Mouse (Mus musculus) heart, adult 11 months (tissue): ENCODE results near the gene Ndufb8.

Experiments
- DNase-seq: peaks from one replicate; pipeline ENCODE4 v3.0.0; 2022

The Ndufb8 gene

DNA sequence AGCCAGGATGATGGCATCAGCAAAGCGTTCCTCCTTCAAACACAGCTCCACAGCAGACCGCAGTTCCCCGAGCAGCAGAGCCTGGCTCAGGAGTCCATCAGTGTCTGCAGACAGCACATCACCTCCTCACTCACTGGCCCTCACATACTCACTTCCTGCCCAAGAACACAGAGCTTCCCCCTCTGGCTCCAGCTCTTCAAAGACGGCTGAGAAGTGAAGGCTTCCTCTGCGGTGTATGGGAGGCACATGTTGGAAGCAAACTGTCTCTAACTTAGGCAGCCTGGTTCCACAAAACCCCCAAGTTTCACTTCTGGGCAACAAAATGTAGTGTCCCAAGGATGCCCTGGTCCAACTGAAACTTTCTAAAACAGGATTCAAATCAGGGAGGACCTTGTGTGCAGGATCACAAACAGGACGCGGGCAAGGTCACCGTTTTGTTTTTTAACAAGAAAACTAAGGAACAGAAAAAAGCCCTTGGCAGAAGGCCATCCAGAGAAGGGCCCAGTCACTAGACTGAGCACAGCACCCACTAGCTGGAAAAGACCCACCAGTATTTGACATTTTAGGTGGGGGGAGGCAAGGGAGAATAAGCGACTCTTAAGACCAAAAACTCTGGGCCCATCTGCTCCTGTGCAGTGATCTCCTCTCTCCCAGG lies 29.6 kb downstream of the Ndufb8 start:
- no peak for DNase-seq

DNA sequence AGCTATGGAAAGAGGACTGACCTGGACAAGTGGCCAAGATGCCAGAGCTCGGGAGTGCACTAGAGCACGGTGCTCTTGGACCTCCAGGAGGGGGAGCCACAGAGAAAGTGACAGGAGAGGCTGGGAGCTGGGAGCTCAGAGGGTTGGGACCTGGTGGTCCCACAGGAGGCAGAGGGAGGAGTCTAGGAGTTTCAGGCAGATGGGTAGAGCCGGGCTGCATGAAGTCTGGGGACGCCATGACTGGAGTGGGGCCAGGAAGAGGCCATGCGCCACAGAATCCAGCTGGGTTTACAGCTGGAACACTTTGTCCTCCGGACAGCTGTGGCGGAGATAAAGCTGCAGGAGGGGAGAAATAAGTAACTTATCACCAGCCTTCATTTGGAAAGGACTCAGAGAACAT lies 36.1 kb downstream of the Ndufb8 start:
- DNase-seq = peak; percentile 98

DNA sequence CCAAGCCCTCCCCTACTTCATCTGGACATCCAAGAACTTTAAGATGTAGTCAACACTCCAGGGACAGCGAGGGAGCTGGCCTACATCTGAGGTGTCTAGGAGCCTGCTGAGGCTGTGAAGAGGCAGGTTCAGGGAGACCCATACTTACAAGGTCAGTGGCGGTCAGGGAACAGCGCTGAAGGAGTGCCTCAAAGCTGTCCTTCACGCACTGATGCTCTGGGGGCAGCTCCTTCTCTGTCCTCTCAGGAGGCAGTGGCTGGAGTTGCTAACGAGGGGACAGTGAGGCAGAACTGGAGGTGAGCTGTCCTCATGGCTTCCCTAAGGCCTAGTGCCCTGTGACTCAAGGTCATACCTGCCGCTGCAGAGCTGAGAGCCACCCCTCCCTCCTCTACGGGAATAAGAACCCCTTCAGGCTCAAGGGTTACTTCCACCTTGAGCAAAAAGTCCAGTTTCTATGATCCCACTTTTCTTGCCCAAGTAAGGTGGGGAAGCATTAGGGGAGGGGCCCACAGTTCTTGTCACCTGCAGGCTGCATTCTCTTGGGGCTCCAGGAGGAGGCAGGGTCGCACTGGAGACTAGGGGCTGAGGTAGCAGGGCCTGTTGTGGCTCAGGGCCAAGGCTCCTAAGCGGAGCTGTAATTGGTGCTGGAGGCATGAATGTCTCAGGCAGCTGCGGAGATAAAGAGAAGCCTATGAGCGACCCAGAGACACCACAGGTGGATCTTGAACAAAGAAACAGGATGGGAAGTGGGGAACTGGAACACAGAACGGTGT lies 37.1 kb downstream of the Ndufb8 start:
- DNase-seq = peak; percentile 87

DNA sequence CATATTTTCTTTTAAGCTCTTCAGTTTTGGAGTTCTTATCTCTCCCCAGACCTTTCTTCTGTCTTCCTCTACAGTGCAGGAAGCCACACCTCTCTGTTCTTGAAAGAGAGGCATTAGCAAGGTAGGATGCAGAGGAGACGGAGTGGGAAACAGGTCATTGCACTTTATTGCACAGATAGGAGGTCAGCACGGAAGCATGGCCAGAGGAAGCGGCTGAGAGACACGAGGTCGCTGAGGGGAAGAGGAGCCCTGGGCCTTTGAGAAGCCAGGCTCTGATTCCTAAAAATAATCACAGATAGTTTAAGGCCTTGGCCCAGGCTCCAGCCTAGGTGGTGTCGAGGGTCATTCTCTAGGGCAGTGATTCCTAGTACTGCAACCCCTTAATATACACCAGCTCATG lies 39.5 kb downstream of the Ndufb8 start:
- peak; percentile 92 for DNase-seq

DNA sequence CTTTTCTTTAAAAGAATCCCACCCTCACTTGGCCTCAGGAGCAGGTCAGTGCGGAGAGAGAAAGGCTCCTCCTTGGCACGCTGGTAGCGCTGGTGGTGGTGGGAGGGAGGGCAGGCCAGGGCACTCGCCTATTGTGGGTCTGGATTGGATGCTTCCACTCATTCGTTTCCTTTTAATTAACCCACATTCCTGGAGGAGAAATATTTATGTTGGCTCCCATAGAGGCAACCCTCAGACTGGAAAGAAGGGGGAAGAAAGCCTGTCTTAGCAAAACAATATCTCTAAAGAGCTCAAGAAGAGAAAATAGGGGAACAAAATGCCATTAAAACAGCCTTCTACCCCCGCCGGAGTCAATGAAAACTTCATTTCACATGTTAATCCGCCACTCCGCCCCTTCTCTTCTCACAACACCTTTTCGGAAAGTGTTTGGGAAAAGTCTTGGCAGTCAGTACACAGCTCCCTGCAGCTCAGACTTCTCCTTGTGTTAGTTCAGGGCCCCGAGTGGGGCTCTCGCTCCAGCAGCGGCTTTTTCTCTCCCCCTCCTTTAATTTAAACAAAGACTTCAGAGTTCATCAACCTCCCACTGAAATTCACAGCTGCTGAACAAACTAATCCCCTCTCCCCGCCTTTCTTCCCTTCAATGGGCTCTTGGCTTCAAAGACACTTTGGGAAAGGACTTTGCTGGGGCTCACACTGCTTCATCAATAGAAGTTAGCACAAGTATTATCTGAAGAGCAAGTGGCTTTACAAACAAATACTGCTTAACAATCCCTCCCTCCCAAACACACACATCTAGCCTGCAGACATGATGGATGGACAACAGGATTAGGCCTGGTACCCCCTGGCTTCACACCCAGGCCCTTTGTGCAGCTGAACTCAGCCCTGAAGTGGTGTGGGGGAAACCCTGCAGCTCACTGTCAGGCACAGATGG lies 40.5 kb downstream of the Ndufb8 start:
- DNase-seq = no peak

DNA sequence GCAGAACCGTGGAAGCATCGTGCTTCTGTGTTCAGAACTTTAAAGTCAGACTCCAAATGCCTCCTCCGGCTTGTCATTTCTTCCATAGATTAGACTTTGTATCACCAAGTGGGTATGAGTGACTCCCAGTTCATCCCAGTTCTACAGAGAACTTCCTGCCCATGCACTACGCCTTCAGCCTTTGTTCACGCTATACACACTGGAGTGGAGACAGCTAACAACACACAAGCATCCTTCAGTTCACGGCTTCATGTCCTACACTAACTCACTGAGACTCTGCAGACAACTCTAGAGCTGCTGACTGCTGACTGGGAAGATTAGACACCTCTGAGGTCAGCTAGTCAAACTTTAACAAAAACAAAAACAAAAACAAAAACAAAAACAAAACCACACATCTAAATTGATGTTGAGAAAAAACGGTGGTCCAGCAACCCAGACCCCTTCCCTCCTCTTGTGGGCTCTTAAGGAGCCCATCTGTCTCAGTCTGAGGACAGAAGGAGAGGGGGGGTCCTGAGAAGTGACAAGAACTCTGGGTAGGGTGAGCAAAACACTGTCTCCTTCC lies 41.2 kb downstream of the Ndufb8 start:
- DNase-seq = no peak

DNA sequence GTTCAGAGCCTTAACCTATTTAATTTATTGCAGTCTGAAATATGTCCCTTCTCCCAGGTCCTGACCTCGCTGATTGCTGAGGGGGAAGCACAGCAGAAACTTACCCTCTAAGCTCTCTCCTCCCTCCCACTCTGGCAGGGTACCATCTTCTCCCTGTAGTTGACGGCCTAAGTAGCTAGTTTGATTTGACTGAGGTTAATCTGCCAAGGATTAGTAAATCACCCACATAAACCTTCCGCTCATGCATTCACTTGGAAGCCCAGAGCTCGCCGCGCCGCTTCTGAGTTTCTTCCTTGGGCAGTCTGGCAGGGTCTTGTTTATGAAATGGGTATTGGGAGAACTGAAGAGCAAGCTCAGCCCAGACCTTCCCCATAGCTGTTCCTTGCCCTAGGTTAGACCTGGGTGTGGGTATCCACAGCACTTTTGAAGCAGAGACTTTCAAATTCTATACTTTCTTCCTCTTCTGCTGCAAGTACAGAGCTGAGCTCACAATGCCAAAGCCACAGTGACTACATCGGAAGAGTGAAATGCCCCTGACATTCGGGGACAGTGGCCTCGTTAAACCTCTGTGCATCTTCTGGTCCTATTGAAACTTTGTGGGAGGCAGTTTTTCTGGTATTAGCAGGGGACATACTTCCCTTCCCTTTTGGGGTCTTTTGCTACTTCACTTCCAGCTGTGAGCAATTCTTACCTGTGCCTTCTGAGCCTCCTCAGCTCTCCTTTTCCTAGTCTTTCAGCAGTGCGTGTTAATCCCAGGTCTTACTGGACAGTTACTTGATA lies 42.0 kb downstream of the Ndufb8 start:
- no peak for DNase-seq

DNA sequence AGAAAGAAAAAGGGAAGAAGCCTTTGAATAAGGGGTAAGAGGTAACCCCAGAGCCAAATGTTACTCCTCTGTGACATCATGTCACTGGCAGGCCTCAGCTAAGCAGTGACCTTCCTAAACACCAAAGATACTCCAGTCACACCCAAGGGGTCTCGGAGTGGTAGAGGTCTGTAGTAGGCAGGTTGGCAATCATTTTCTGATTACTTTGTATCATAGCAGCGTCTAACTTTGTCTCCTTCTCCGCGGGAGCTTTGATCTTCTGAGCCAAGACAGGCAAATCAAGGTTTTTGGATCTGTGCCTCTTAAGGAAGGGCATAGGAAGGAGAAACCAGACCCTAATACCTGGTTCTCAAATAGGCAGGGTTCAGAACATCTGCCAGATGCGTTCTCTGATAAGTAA lies 42.6 kb downstream of the Ndufb8 start:
- DNase-seq = no peak

DNA sequence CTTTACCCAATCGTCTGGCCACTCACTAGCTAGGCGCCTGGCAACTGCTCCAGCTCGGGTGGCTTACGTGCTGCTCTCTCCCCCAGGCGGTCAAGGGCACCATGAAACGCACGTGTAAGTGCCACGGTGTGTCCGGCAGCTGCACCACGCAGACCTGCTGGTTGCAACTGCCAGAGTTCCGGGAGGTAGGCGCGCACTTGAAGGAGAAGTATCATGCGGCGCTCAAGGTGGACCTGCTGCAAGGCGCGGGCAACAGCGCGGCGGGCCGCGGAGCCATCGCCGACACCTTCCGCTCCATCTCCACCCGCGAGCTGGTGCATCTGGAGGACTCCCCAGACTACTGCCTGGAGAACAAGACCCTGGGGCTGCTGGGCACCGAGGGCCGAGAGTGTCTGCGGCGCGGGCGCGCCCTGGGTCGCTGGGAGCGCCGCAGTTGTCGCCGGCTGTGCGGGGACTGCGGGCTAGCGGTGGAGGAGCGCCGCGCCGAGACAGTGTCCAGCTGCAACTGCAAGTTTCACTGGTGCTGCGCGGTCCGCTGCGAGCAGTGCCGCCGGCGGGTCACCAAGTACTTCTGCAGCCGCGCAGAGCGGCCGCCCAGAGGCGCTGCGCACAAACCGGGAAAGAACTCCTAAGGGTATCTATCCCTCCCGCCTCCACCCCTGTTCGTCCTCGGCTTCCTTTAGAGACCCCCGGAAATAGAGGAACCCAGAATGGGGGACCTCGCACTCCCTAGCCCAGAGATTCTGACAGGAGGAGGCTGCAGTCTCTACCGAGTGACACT lies 43.6 kb downstream of the Ndufb8 start:
- DNase-seq = peak; percentile 91

DNA sequence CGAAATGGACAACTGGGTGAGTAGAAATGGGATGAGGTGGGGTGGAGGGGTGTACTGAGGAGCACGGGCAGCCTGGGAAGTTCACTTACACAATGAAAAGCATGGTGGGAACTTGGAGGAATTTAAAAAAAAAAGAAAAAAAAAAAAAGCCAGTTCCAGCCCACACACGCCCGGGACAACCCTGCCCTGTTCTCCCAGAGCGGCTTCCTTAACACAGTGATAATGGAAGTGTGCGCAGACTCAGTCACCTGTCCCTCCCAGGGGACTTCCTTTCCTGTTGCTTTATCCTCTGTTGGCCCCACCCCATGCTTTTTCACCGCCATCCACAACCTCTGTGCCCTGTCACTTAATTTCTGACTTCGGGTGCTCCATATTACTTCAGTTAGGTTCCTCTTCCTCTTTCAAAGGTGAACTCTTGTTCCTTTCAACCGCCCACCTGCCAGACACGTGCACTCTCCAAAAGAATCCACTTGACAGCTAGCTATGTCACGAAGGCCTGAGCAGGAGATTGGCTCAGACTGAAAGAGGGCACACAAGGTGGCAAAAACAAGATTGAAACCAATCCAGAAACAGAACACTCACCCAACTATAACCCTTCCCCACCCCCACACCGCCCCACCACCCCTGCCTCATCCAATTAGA lies 44.6 kb downstream of the Ndufb8 start:
- DNase-seq = no peak

DNA sequence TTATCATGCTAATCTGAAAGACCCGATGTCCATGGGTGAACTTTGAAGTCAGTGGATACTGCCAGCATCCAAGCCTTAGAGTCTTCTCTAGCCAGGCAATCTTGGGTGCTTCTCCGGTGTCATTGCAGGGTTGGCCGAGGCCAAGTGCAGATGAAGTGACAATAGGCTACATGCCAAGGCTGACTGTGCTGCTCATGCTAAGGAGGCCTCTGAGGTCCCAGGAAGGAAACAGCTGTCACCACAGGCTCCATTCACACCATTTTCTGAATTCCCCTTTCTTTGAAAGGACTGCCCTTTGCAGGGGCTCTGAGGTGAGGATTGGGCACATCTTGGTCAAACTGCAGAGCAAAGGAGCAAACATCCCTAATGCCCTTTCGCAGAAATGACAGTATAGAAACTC lies 52.5 kb downstream of the Ndufb8 start:
- DNase-seq = peak; percentile 73

DNA sequence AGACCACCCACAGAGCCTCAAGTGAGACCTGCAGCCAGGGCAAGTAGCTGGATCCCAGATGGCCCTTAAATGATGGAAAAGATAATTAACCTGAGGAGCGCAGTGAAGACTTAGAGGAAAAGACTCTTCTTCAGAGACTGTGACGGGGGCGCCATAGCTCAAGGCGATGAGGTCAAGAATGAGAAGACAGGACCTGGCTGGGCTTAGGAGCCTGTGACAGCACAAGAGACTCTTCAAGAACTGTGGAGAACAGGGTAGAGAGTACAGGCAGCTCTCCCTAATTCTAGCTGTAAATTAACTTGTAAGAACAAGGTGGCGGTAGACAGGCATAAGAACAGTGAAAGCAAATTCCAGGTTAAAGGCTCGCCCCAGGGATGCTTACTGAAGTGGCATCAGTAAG lies 53.3 kb downstream of the Ndufb8 start:
- DNase-seq = peak; percentile 56

DNA sequence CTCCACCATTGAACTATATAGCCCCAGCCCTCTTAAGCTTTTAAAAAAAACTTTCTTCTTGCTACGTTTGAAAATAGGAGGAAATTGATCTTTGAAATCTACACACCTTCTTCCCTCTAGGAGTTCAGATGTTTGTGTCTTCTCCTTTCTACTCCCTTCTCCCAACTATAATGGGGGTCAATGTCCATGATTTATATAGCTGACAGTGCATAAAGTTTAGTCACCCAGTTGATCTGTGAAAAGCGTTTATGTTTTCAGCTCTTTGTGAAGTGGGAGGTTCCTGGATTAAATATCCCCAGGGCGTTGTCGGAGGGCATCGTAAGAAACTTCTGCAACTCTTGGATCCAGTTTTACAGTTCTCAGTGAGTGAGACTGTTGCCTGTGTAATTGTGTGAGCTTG lies 55.0 kb downstream of the Ndufb8 start:
- DNase-seq = no peak

DNA sequence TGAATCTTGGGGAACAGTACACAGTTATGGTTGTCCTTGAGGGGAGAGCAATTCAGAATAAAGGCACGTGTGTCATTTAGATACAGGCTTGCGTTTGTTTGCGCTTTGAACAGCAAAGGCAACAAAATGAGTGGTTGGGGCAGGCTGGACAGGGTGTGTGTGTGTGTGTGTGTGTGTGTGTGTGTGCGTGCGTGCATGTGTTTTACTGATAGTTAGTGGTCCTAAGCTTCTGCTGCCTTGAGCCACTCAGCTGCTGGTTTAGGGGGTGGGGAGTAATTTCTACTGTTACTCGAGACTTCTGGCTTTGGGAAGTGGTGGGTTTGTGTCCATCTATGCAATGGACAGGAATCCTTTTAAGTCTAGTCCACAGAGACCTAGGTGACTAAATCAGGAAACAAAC lies 56.3 kb downstream of the Ndufb8 start:
- peak; percentile 66 for DNase-seq
